Mouse (Mus musculus) cerebellum, adult 2 months (tissue): ENCODE measurements around the gene Fam124a.

Source experiments
- CTCF ChIP-seq: fragments of 200-500 bp; IDR thresholded peaks from 2 replicates; pipeline ENCODE4 v1.5.1; 2011; ENCODE audit warnings: low read depth, mild to moderate bottlenecking, control low read depth, low read length, moderate library complexity, borderline replicate concordance; ENCODE audit not compliant: insufficient read depth
- POLR2A ChIP-seq: fragments of 200-500 bp; IDR thresholded peaks from 2 replicates; pipeline ENCODE4 v1.6.1; 2011; ENCODE audit warnings: low read length, control low read depth, borderline replicate concordance; ENCODE audit not compliant: insufficient read depth

- TF ChIP-seq POLR2A (no peak), CTCF (no peak)
These were observed 100.5 kb downstream of the Fam124a start for GRCm38 (mm10) chr14:62655996-62656395.
